Comparison of ENCODE assay signal across 12 mouse cellular contexts in the genomic region with DNA sequence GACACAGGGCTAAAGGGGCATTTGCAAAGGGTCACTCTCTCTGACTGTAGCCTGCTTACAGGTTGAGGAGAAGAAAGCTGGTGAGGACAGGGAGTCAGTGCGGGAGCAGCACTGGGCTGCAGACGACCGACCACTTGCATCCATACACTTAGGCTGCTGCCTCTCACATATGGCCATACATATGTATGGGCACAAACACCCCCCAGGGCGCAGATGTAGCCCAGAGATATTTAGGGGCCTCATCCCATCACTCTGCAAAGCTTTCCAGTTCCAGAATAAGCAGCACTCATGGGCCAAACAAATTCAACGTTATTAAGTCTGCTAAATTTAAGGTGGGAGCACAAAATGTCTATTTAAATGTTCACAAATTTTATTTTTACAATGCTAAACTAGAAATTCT.
"Had no signal": no experiment of that assay in that cellular context is flagged by ENCODE, and none has a peak within 500 bp of the region (broad histone marks: within the 10 kb centered on the region; RNA-seq: fewer than 3 reads in every experiment).

No protein-coding gene starts in this region.

- H3K4me1 ChIP-seq: limb, embryonic 15.5 days; liver, embryonic 12.5 days; midbrain, embryonic 10.5 days had no signal

- H3K4me2 ChIP-seq: limb, embryonic 15.5 days; liver, embryonic 12.5 days; lung, embryonic 14.5 days; neural tube, embryonic 15.5 days had no signal

- DNase-seq: kidney, adult 18-20 months; kidney, postnatal 10 days; kidney, postnatal 4 days; lung, embryonic 14.5 days; lung, postnatal 10 days; lung, postnatal 4 days; thymus, postnatal 4 days had no signal

- H3K9ac ChIP-seq: limb, embryonic 15.5 days; liver, embryonic 12.5 days; lung, embryonic 14.5 days; neural tube, embryonic 15.5 days had no signal

- H3K27ac ChIP-seq: limb, embryonic 15.5 days; liver, embryonic 12.5 days; midbrain, embryonic 10.5 days; neural tube, embryonic 15.5 days had no signal

- H3K4me3 ChIP-seq: limb, embryonic 15.5 days; liver, embryonic 12.5 days; midbrain, embryonic 10.5 days; myocyte; neural tube, embryonic 15.5 days had no signal

- ATAC-seq: liver, embryonic 12.5 days had no signal

- H3K27me3 ChIP-seq: limb, embryonic 15.5 days; liver, embryonic 12.5 days; neural tube, embryonic 15.5 days had no signal

- H3K9me3 ChIP-seq: limb, embryonic 15.5 days; liver, embryonic 12.5 days; midbrain, embryonic 10.5 days; neural tube, embryonic 15.5 days had no signal
